Mouse (Mus musculus): ENCODE data around the gene Pdzd8.

Gene Pdzd8

GRCm38 (mm10) chr19:59276354-59276753 is 69.2 kb downstream of the Pdzd8 start:
- no peak for DNase-seq (ENCODE audit: low spot score in 2 of 2)

GRCm38 (mm10) chr19:59273190-59273589 is 72.4 kb downstream of the Pdzd8 start:
- DNase-seq (ENCODE audit: low spot score in 2 of 2): no peak

GRCm38 (mm10) chr19:59267417-59267963 is 78.1 kb downstream of the Pdzd8 start:
- no peak for DNase-seq (ENCODE audit: low spot score in 2 of 2)

GRCm38 (mm10) chr19:59265907-59266306 is 79.7 kb downstream of the Pdzd8 start:
- DNase-seq (ENCODE audit: low spot score in 2 of 2): no peak

- DNase-seq (ENCODE audit: low spot score in 2 of 2): no peak
Observed at GRCm38 (mm10) chr19:59264838-59265532, 80.6 kb downstream of the Pdzd8 start.

GRCm38 (mm10) chr19:59263171-59263570 is 82.4 kb downstream of the Pdzd8 start:
- DNase-seq (ENCODE audit: low spot score in 2 of 2): no peak

DNA sequence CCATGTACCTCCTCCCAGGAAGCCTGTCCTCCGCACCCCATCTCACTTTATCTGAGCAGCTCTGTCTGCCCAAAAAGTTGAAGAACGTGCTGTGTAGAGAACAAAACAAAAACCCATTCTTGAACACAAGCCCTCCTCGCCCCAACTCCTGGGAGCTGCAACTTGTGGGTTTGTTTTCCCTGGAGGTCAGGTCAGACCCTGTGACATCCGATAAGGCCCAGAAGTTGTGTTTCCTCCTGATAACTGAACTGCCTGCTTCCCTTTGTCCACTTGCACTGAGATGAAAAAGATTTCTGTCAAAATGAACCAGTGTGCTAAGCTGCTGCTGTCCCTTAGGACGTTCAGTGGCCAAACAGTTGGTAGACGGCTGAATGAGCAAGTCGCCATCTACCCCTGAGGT is 84.0 kb downstream of the Pdzd8 start:
- no peak for DNase-seq (ENCODE audit: low spot score in 2 of 2)

GRCm38 (mm10) chr19:59260718-59261442 is 84.7 kb downstream of the Pdzd8 start, which contains the start of gene Slc18a2:
Gene Slc18a2 (plus strand): TSS chr19:59260896.
- peak; percentile 31 to 34 for DNase-seq (ENCODE audit: low spot score in 2 of 2)

DNA sequence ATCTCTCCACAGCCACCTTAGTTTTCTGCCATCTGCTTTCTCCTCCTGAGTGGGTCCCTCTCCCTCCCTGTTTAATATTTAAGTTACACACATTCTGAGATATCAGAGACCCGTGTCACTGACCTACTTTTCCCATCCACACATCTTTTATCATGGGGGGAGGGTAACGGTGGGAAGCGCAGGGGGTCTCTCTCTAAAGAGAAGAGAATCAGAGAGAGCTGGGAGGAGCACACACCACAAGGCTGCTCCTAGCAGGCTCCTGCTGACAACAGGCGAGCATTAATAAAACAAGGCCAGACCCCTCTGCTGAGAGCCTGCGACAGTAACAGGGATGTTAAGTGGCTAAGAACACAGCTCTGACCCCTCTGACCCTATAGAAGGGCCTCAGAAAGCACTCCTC is 85.9 kb downstream of the Pdzd8 start:
- no peak for DNase-seq (ENCODE audit: low spot score in 2 of 2)

DNA sequence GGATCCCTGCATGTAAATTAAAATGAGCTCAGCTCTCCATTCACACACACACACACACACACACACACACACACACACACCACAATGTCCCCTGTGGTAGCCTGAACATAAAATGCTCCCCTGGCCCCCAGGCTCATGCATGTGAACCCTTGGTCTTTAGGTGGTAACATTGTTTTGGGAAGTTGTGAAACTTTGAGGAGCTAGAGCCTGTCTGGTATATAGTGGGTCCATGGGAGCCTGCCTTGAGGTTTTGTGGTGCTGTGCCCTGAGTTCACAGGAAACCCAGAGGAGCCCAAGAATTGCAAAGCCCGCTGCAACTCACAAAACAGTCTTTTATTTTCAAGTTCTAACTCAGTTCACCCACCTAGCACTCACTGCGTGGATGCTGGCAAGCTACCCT is 92.9 kb downstream of the Pdzd8 start:
- DNase-seq (ENCODE audit: low spot score in 2 of 2): no peak

GRCm38 (mm10) chr19:59248553-59249286 is 96.9 kb downstream of the Pdzd8 start:
- DNase-seq (ENCODE audit: low spot score in 2 of 2): peak in 1 of 2 experiments; percentile 25

GRCm38 (mm10) chr19:59248144-59248543 is 97.4 kb downstream of the Pdzd8 start:
- DNase-seq (ENCODE audit: low spot score in 2 of 2): no peak
